Mouse (Mus musculus) c-Kit-positive CD71-positive TER-119-positive erythroid progenitor cells, embryonic 14.5 days (primary cell): ENCODE results near the gene Dock11.

ENCODE experiments used
- DNase-seq: peaks from one replicate; pipeline ENCODE4 v3.0.0-alpha.2; 2013; ENCODE audit warnings: low spot score

Dock11 gene

DNA sequence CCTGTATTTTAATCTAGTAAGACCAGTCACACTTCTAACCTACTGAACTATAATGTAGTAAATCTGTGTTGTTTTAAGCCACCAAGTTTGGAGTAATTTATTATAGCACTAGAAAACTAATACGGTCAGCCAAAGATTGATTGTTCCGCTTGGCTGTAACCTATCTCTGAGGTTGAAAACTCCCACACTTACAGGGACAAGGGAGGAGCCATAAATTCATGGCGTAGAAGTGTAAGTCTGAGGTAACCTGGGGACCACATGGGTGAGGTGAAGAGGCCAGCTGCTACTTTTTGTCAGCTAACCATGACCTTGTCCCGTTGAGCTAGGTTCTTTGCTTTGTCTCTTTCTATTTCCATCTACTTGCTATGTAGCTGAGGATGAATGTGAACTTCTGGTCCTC, 61.5 kb downstream of the Dock11 start:
- no peak for DNase-seq

GRCm38 (mm10) chrX:35951945-35952344, 63.3 kb downstream of the Dock11 start:
- DNase-seq, result no peak

DNA sequence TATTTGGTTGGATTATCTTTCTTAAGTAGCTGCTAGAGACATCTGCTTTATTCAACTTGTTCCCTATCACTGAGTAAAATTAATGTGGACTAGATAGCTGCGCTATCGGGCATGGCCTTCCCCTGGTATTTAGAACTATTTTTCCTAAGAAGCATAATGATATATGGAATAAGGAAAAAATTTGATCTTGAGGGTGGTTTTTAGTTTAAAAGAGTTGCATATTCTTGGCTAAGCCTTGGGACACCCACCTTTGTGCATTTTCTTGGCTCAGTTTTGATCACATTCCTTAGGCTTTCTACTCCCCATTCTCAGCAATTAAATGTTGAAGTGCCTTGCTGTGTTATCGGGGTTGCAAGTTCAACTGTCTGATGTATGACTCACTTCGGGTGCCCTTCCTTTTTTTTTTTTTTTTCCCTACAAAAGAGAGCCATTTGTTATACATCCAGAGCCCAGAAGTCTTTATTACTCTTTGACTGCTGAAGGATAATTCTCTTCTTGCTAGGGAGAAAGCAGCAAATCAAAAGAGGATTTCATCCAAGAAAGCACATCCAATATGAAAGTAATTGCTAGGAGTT, 64.0 kb downstream of the Dock11 start:
- no peak for DNase-seq

- DNase-seq, result no peak
Observed at GRCm38 (mm10) chrX:35956236-35956635, 67.6 kb downstream of the Dock11 start.

DNA sequence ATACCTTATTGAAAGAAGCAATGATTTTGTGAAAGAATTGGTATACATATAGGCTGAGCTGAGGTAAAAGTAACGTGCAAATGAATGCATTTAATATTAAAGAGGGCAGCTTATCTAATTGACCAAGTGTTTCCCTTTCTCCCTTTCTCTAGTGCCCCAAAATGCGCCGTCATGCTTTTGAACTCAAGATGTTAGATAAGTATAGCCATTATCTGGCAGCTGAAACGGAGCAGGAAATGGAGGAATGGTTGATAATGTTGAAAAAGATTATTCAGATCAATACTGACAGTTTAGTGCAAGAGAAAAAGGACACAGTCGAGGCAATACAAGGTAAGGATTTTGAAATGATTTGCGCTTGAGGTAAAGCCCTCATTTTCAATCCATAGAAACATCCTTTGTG, 74.5 kb downstream of the Dock11 start:
- DNase-seq, result peak; percentile 0

- no peak for DNase-seq
Observed at GRCm38 (mm10) chrX:35969276-35969675, 80.6 kb downstream of the Dock11 start.

DNA sequence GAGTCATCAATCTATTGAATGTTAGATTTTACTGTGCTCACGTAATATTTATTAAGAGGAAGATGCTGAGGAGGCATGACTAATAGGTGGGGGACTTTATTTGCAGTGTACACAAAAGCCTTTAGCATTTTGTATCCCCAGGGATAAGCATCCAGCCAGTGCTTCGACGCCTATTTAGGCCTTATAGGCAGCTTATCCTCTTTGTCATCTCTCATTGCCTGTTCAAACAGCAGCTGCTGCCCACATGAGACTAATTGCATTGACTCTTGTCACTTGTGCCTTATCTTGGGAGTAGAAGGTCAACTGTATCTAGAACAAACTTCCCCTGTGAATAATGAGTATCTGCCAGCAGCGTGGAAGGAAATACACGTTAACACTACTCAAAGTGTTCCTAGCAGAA, 88.0 kb downstream of the Dock11 start:
- no peak for DNase-seq

- no peak for DNase-seq
Observed at GRCm38 (mm10) chrX:35987981-35988380, 99.3 kb downstream of the Dock11 start.

GRCm38 (mm10) chrX:35990508-35991095, 102.0 kb downstream of the Dock11 start:
- no peak for DNase-seq

DNA sequence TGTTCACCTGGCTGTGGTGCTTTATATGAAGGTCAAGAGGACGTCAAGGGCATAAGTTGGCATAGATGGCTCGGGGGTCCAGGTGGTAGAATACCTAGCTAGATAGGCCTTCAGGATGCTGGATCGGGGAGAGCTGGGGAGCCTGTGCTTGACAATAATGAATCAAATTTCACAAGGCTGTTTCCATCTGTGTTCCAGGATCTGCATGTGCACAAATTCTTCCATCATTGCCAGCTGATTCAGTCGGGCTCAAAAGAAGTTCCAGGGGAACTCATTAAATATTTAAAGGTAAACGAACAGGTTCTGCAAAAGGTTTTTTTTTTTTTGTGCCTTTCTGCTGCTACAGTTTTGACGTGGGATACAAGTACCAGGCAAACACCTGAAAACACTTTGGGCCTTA, 105.6 kb downstream of the Dock11 start:
- no peak for DNase-seq

- peak; percentile 9 for DNase-seq
Observed at GRCm38 (mm10) chrX:35997004-35997403, 108.4 kb downstream of the Dock11 start.

- no peak for DNase-seq
Observed at GRCm38 (mm10) chrX:35997793-35998419, 109.3 kb downstream of the Dock11 start.

DNA sequence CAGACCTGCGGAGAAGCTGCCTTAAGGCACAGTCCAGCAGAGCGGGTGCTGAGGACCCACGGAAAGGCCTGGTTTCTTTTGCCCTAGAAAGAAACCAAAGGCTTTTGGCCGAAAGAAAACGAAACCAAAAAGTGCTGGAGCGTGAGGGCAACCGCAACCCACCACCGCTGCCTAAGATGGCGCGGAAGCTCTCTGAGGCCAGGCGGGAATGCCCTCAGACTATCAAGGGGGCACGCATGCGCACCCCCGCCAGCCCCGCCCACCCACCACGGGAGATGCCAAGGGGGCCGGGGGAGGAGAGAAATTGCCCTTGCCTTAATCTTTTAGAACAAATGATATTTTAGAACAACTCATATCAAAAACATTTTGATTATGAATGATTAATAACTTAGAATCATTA, 137.0 kb downstream of the Dock11 start:
- no peak for DNase-seq

DNA sequence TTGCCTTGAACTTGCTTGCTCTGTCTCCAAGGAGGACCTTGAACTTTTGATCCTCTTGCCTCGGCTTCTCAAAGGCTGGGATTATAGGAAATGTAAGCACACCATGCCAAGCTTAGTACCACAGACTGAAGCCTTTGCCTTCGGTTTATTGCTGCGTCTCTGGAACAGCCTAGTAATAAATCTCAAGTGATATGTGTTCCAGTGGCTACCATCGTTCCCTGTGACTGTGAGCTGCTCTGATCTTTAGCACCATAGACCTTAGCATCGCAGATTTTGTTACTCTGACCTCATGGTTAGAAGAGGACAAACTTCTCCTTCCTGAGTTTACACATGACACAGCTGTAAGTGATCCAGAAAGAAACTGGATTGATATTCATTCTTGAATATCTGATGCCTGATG, 142.5 kb downstream of the Dock11 start:
- no peak for DNase-seq

- no peak for DNase-seq
Observed at GRCm38 (mm10) chrX:36034045-36034444, 145.4 kb downstream of the Dock11 start.

GRCm38 (mm10) chrX:36045731-36046130, 157.1 kb downstream of the Dock11 start:
- no peak for DNase-seq

DNA sequence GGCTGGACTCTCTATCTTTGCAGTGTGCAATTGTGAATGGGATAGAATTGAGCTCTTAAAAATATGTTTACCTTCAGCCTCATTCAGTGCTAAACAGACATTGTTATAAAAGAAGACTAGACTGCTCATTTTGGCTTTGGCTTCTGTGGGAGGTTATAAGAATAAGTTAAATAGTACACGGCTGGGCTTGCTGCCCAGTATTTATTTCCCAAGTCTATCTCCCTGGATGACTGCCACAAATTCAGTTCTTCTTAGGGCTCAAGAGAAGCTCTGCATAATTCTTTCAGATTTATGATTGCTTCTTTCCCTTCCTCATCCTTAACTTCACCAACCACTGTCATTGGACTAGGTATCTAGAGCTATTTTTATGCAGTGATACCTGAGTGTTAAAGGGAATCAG, 158.8 kb downstream of the Dock11 start:
- DNase-seq, result no peak

- no peak for DNase-seq
Observed at GRCm38 (mm10) chrX:36050312-36050711, 161.7 kb downstream of the Dock11 start.

DNA sequence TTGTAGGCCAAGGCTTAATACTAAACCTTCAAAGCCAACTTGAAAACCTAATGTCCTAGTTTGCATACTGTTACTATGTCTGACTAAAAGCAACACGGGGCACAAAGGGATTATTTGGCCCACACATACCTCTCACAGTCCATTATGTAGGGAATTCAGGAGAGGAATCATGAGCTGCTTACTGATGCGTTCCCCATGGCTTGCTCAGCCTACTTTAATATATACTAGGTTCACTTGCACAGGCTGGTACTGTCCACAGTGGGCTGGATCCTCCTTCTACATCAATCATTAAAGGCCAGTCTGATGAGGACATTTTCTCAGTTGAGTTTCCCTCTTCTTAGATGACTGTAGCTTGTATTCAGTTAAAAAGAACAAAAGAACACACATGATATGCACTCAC, 185.4 kb downstream of the Dock11 start:
- DNase-seq, result no peak

GRCm38 (mm10) chrX:36077164-36077563, 188.5 kb downstream of the Dock11 start:
- no peak for DNase-seq

DNA sequence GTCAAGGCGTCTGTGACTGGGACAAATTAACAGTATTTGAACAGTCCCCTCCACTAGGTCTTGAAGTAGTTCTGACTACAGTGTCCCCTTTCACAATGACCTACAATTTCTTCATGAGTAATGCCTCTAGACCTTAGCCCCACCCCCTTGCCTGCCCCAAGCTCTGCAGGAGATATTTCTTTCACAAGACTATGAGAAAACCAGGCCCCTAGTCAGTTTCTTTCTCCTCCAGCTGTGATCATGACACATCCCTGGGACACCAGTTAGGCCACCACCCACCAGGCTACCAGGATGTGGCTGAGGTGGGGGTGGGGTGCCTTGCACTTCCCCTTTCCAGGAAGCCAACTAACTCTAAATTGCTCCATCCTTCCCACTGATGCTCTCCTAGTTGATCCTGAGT, 194.3 kb downstream of the Dock11 start:
- DNase-seq, result no peak

GRCm38 (mm10) chrX:36088464-36089256, 200.0 kb downstream of the Dock11 start:
- no peak for DNase-seq

DNA sequence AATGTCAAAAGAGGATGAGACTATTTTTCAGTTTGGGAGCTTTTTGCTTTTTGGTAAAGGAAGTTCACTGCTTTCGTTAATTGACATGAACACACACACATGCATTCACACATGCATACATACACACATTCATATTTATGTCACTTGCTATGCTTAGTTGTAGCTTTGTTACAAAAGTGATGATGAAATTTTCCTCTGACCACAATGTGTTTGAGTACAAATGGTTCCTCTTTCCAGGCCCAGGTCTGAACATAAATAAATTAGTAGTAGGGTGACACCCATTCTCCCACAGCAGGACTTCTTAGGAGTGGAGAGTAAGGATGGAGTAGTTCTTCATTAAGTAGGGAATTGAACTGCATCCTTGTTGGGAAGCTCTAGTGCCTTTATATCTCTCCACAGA, 212.3 kb downstream of the Dock11 start:
- DNase-seq, result no peak
